Mouse (Mus musculus): Measurements from ENCODE around the gene Slc16a2.
A peak's percentile ranks its signal among the peaks of the same experiment; 100 is the strongest.

Slc16a2 gene

DNA sequence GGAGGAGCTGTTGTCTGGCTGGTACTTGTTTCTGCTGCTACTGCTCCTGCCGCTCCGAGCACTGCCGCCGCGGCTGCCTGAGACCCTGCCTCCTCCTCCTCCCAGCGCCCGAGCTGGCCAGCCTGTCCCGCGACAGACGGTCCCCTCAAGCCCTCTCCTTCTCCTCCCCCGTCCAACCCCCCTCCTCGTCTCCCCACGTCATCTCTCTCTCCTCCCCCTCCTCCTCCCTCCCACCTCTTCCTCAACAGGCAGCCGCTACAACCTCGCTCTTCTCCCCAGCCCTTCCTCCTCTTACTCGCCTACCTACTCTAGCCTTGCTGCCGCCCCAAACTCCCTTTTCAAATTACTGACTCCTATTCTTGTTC is at the start of gene Slc16a2:
Gene Slc16a2 (minus strand): TSS at position 152 of the 365 bp plus-strand sequence.
- DNase-seq (ENCODE audit: low spot score), result peak; percentile 15

DNA sequence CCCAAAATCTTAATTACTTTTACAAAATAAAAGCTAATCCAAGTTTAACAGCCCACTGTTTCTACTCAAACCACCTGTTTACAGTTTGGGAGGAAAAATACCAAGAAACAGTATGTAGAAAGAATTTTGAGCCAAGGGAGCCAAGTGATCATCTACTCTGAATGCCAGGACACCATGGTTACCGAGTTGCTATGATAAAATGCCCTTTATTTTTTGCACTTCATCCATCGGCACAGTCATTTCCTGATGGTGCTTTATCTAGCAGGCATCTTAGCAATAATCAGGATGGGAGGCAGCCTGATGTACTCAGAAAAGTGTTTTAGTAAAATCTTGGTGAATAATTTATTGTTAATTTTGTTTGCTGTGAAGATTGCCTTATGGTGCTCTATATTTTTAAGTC is 41.7 kb upstream of the Slc16a2 start:
- DNase-seq (ENCODE audit: low spot score), result no peak

DNA sequence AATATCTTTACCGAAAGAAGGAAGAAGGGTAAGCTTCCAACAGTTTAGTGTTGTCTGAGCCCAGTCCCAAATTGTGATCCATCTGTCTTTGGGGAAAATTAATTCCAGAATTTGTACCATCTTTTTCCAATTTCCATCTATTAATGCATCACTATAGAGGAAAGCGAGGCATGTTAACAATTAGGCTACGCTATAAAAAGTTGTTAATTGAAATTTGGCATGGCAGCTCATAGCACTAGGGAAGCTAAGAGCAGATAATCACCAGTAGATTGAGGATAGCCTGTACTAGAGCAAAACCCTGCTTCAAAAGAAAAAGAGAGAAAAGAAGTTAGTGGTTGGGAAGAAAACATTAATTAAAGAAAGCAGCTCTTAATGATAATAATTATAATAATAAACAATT is 41.1 kb upstream of the Slc16a2 start:
- DNase-seq (ENCODE audit: low spot score), result no peak

DNA sequence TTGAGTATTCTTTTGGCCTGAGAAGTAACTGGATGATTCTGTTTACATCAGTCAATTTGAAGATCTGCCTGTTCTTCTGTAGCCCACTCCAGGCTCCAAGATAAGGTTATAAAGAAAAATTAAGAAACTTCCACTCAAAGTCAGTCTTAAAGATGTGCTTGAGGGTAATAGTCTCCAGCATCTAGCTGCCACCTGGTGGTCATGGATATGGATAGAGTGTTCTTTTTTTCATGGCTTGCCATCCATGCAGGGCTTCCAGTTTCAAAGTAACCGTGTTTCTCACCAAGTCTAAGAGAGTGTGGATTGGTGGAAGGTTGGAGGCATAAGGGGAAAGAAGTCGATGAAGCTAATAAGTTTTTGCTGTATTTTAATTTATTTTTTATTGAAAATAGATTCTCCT is 23.5 kb upstream of the Slc16a2 start:
- peak; percentile 2 for DNase-seq (ENCODE audit: low spot score)

DNA sequence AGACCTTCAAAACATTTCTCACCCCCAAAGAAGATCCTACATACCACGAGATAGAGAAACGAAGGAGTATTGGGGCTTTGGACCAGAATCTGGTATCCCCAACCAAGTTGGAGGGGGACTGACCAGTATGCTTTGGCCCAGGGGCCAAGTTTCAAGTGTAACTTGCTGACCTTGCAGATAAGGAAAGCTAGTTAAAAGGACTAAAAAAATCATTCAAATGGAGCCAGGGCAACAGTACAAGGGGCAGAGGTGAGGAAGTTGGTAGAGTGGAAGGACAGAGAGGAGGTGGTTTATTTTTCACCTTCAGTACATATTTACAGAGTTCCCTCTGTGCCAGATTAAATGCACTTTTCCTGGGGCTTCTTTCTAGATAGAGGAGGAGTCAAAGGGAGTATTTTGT is 7.1 kb upstream of the Slc16a2 start:
- no peak for DNase-seq (ENCODE audit: low spot score)

DNA sequence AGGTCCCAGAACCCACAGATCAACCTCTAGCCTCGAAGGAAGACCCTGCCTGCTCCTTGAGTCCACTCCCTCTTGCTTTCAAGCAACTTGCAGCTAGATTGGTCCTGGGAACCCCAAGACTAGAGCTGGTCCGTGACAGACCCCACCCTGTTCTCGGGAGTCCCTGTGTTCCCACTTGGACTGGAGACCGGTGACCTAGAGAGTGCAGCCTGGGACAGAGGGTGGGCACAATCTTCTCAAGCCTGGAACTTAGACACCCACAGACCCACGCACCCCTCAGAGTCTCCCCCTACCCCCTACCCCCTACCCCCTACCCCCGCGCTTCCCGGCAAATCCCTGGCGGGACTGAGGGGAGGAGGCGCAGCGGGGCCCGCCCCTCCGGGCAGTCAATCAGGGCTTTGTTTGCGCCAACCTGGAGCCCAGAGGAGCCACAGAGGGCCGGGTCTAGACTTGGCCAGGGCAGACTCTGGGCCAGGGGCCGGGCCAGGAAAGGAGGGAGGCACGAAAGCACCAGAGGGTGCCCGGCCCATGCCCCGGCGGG is 558 bp upstream of the Slc16a2 start:
- peak; percentile 13 for DNase-seq (ENCODE audit: low spot score)

DNA sequence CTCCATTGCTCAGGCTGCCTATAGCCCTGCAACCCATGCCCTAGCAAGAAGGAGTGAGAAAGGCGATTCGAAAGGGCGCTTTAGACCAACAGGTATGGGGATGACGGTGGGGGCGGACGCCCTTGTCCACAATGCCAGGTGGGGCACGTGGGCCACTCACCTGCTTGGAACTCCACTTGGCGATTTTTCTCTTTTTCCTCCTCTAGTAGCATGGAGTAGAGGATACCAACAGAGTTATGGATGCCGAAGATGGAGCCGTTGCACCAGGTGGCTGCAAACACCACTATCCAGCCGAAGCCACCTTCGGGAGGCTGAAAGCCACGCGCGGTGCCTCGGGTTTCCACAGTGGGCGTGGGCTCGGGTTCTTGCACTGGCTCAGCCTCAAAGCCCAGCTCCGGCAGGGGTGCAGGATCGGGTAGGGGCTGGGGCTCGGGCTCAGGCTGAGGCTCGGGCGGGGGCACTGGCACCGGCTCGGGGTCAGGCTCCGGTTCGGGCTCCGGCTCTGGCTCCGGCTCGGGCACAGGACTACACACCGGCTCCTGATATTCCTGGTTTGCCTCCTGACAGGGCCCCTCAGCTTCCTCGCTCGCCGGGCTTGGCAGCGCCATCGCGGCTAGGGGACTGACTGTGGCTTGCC is 470 bp downstream of the Slc16a2 start:
- no peak for DNase-seq (ENCODE audit: low spot score)

DNA sequence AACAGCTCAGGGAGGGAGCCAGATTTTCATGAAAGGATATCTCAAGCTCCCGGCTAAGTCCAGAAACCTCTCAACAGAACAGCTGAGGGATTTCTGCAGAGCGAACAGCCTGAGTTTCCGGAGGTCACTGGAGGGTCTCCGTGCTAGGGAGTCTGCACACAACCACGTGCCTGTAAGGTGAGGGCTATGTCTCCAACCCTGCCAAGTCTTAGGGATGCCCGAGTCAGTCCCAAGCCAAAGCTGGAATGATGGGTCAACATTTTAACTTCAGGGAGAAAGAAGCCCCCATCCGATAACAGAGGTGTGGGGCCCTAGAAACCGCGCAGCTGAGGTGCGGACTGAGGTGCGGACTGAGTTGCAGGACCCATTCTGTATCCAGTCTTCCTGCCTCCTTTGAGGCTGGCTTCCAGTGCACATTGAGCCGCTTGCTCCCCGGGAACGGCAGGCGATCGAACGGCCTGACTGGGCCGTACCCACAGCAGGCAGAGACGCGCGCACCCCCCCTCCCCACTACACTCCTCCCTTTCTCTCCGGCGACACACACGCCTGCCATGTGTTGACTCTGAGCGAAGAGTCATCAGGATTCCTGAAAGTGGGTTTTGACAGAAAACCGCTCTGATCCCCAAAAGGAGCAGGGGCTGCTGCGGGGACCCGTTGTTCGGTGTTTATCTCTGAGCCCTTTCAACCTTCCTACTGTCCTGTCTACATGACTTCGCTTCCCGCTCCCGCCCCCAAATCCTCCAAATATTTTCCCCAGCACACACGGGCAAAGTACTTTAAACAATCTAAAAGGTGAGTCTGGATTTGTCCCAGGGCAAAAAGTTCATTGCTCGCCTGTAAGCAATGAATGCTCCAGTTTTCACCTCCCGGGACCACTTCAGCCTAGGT is 1.2 kb downstream of the Slc16a2 start:
- no peak for DNase-seq (ENCODE audit: low spot score)

DNA sequence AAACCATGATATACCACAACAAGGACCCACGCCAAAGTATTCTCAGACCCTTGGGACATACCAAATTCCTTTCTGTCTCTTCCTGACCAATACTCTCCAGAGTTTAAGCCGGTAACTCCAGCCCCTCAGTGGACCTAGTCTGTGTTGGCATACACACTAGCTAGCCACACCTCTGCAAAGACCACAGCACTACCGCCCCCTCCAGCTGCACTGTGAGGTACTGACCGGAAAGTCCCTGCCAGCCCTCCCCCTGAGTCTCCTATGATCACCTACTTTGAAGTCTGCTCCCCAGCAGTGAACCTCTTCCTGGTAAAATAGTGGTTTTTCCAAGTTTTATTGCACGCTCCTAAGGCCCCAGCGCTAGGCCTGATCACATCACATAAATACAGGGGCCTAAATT is 2.5 kb downstream of the Slc16a2 start:
- no peak for DNase-seq (ENCODE audit: low spot score)

DNA sequence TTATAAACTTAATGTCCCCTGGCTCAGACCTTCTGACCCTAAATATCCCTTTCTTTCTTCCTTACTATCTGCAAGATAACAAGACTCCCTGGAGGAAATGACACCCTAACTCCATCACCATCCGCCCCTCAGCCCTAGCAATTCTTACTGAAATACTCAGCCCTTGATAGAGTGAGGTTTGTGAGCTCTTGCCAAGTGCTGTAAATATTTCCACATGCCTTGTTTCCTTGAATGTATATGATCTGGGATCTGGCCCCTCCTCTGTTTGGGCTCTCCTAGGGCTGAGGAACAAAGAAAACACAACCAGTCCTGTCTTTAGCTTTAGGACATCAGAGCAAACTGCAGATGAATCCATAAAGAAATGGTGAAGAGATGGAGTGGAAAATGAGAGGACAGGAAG is 9.1 kb downstream of the Slc16a2 start:
- DNase-seq (ENCODE audit: low spot score), result no peak

DNA sequence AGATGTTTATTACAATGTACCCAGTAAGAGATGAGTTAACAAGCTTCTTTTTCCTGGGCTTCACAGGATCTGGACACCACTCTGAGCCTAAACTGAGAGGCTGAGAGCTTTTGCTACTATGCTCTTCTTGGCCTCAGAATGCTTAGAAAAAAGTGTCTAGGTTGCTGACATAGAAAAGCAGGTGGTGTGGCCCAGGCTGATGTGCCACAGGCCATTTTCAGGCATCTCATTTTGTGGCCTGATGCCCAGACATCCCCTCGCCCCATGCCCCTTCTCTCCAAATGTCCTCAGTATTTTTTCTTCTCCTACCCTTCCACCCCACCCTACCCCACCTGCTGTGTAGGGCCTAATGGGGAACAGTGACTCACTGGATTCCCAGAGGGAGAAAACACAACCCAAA is 11.3 kb downstream of the Slc16a2 start:
- DNase-seq (ENCODE audit: low spot score), result no peak

DNA sequence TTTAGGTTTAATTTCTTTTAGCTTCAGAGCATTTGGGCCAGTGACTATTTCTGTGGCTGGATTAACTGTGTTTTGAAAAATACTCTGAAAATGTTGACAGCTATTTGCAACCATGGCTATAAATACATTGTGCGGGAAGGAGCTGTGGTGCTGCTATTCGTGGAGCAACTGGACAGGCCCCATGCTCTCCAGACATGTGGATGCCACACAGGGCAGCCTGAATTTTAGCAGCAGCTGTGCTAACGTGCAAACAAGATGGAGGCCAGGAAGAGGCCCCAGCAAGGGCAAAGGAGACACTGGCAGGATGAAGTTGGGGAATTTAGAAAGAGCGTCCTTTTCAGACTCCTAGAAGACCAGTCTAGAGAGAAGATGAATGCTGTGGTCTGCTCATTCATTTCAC is 15.4 kb downstream of the Slc16a2 start:
- no peak for DNase-seq (ENCODE audit: low spot score)

DNA sequence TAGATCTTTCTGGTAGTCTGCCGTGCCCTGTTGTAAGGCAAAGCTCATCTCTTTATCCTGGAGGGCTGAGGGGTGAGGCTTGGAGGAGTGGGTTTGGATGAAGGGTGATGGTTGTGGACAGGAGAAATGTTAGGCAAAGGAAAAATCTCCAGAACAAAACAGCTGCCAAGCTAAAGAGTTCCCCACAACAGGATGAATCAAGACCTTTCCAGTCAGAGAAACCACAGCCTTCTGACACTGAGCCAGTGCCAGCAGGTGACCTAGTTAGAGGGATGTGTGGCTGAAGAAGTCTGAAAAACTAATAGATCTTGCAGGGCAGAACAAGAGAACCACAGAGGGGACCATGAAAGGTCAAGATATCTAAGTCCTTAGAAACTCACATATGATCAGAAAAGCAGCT is 24.8 kb downstream of the Slc16a2 start:
- no peak for DNase-seq (ENCODE audit: low spot score)

DNA sequence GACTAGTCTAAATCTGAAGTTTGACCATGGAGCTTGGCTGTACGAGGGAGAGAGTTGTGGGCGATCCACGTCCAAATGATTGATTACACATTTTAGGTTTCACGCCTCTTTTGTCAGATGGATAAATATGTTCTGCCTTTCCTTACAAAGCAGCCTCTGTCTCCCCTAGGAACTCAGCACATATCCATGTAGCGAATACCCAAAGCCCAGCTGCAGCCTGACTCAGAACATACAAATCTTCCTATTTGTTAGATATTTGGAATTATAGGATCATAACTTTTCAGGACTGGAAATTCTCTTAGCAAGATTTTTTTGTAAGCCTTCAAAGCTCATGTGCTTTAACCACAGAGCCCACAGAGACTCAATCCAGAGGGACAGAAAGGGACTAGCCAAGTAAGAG is 26.3 kb downstream of the Slc16a2 start:
- DNase-seq (ENCODE audit: low spot score), result no peak

DNA sequence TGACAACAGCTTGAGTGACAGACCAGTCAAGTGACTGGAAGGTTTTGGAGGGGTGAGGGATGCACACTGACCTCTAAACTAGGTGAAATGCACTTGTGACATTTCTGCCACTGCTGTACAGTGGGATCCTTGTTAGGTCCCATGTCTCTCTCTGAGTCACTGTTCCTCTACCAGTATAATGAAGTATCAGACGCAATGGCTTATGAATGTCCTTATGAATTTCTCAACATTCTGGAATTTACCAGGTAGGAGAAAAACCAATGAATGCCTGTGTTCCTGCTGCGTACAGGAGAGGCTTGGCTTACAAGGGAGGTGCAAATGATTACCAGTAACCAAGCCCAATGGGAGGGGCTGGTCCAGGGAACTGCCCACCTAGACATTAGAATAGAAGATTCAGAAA is 30.5 kb downstream of the Slc16a2 start:
- no peak for DNase-seq (ENCODE audit: low spot score)

DNA sequence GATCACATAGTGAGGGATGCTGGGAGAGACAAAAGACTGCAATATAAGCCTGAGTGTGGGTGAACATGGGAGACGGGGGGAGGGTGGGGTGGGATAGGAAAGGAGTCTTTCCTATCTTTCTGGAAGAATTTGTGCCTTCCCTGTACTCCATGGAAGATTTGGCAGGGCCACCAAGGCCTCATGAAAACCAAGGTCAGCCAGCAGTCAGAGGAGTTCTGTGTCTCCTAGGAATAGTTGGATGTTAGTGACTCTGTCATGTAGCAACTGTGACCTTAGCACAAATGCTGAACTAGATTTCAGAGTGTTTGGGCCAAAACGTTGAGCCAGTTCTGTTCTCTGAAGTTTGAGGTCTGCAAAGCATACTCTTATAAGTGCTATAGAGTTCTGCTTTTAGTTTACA is 36.1 kb downstream of the Slc16a2 start:
- DNase-seq (ENCODE audit: low spot score), result no peak

DNA sequence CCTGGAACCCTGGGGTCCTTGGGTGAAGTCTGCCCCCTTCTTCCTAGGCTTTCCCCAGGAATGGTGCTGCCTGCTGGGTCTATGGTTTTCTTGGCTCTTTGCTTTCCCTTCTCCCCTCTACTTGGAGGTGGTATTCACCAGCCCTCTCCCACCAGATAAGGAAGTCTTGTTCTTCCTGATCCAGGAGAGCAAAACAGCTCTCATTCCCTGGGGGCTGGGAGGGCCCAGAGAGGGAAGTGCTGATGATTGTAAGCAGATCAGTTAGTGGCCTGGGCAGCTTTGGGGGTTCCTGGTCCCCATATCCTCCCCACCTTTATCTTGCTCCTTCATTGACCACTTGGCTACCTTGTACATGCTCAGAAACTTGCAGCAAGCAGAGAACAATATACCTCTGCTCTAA is 45.4 kb downstream of the Slc16a2 start:
- no peak for DNase-seq (ENCODE audit: low spot score)

DNA sequence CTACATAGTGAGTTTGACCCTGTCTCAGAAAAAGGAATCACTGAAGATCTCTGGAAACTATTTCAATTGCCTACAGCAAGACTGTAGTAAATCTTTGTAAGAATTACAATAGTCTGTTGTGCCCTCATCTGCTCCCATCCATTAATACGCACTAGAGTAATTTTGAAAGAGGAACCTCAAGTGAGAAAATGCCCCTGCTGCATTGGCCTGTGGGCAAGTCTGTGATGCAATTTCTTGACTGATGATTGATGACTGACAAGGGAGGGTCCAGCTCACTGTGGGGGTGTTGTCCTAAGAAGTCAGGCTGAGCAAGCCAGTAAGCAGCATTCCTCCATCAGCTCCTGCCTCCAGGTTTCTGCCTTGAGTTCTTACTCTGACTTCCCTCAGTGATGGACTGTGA is 75.6 kb downstream of the Slc16a2 start:
- DNase-seq (ENCODE audit: low spot score), result no peak

DNA sequence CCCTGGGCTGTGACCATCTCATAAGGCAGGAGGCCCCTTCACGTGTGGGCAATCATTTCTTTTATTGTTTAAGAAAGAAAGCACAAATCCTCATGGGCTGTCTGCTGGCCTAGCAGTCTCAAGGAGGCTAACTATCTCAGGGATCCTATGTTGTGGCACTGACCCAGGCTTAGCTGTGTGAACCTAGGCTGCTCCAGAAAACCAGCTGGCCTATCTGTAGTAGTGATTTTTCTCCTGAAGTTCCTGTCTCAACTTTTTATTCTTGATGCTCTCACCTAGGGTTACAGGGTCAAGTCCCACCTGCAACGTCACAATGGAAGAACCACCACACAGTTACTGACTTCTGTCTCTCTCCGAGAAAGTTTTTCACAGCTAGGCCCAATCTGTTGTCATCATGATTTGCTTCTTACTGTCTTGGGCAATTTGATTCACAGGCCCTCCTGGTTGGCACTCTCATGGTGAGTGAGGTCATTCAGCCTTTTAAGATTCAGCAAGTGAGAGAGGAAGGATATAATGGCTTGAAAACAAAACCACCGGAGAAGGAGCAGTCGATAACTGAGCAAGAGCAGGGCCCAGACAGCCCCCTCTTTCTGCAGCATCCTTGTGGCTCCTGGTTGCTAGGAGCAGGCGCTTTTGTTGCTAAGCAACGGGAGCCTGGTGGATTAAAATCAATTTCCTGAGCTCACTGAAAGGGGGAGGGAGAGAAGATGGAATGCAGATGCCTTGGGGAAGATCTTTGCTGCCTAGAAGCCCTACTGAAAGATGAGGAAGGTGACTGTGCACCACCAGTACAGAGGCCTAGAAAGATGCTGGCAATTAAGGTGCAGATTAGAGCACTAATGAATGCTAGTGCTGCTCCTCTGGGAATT is 77.4 kb downstream of the Slc16a2 start:
- DNase-seq (ENCODE audit: low spot score), result no peak

DNA sequence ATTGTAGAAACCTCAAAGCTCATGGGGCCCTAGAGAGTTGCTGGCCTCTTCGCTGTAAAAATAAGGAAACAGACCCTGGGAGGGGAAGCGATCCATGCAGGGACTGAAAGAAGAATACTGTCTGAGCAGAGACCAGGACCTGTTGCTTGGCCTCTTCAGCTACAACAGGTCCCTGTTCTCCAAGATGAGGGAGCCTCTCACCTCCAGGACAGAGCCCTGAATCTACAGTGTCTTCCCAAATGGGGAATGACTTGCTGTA is 79.8 kb downstream of the Slc16a2 start:
- DNase-seq (ENCODE audit: low spot score), result no peak

DNA sequence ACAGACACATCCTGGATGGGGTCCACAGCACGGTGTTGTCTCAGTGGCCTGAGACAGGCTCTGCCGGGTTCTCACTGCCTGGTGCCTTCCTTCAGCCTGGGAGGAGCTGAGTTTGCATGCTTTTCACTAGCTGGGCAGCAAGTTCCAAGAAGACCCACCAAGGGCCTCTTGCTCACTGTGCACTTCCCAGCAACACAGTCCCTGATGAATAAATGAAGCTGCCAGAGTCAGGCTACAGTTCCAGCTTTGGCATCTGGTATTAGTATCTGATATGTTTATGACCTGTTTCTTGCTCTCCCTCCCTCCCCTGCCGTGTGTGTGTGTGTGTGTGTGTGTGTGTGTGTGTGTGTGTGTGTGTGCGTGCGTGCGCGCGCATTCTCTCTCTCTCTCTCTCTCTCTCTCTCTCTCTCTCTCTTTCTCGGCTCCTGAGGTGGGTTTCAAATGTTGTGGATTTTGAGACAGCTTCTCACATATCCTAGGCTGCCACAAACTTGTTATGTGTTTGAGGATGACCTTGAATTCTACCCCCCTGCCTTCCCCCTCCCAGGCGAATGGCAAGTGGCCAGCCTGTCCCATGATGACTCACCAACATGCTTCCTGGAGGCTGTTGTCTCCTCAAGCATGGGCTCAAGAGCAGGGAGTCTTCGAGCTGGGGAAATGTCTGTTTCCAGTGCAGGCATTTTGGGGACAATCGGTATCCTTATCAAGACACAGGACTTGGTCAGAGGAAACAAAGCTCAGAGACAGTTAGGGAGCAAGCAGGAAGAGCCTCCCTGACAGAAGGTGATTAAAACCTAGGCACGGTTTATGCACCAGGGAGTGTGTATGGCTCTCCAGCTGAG is 80.3 kb downstream of the Slc16a2 start:
- DNase-seq (ENCODE audit: low spot score), result peak; percentile 48

DNA sequence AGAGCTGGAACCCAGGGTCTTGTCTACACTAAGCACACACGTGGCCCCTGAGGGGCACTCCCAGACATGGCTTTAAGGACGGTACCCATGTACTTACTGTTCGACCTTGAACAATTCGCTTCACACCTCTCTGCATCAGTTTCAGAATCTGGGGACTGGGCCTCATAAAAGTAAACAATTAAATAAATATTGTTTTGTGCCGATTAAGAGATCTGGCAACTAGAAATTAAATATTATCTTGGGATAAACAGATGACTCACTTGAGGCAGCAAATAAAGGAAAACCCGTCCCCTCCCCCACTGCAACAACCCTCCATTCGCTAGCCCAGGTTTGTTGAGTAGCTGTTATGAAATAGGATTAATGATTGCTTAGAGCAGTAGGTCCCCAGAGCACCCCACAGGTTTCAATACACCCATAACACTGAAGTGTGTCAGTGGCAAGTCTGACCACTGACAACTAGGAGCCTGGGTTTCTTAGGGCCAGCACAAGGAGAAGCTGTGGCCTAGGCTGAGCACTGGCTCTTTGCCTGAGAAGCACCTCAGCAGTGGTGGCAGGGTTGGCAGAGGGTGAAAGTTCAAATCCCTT is 87.7 kb downstream of the Slc16a2 start:
- DNase-seq (ENCODE audit: low spot score), result no peak

Measured in ovary, postnatal 14 days (tissue).